Mouse (Mus musculus) heart, postnatal 4 days (tissue): ENCODE measurements around the gene Rai1. TPM values are rescaled to one million over a fixed set of nuclear protein-coding genes. Genes with fewer than 3 reads are reported as not detected.

ENCODE experiments used
- DNase-seq: peaks from one replicate; pipeline ENCODE4 v3.0.0; 2021
- microRNA-seq, 2 experiments: library from miRNA; unstranded; fragments of <30 nt; microRNA quantifications; one replicate each; pipeline ENCODE4 v1.2.0; 2021 to 2022
- total RNA-seq, 2 experiments: library from RNA; stranded (reverse); gene quantifications; 2 replicates each; pipeline ENCODE4 v1.2.3; 2021

Rai1 gene
- total RNA-seq, 2 experiments from 2014 or later, result 50.6 to 58.0 TPM

GRCm38 (mm10) chr11:60221425-60221824 lies 116.6 kb downstream of the Rai1 start:
- no peak for DNase-seq

GRCm38 (mm10) chr11:60222085-60222468 lies 117.3 kb downstream of the Rai1 start:
- DNase-seq, result no peak

GRCm38 (mm10) chr11:60222469-60223236 lies 117.8 kb downstream of the Rai1 start, which contains the start of gene Srebf1:
Srebf1 (minus strand) TSS chr11:60222581.
- DNase-seq, result peak; percentile 90

- peak; percentile 60 for DNase-seq
Observed at GRCm38 (mm10) chr11:60224676-60225075, 119.9 kb downstream of the Rai1 start.

- no peak for DNase-seq
Observed at GRCm38 (mm10) chr11:60225874-60226273, 121.1 kb downstream of the Rai1 start.

GRCm38 (mm10) chr11:60228525-60228924 lies 123.7 kb downstream of the Rai1 start:
- no peak for DNase-seq

- no peak for DNase-seq
Observed at GRCm38 (mm10) chr11:60229821-60230220, 125.0 kb downstream of the Rai1 start.

GRCm38 (mm10) chr11:60230512-60230911 lies 125.7 kb downstream of the Rai1 start:
- DNase-seq, result no peak

- DNase-seq, result no peak
Observed at GRCm38 (mm10) chr11:60231326-60231725, 126.5 kb downstream of the Rai1 start.

- no peak for DNase-seq
Observed at GRCm38 (mm10) chr11:60231951-60232350, 127.1 kb downstream of the Rai1 start.

GRCm38 (mm10) chr11:60232441-60233058 lies 127.7 kb downstream of the Rai1 start:
- no peak for DNase-seq

- DNase-seq, result peak; percentile 51
Observed at GRCm38 (mm10) chr11:60233235-60233634, 128.4 kb downstream of the Rai1 start.

GRCm38 (mm10) chr11:60235351-60235750 lies 130.5 kb downstream of the Rai1 start:
- no peak for DNase-seq

GRCm38 (mm10) chr11:60240509-60240908 lies 135.7 kb downstream of the Rai1 start:
- DNase-seq, result no peak

GRCm38 (mm10) chr11:60244503-60245143 lies 139.8 kb downstream of the Rai1 start:
- DNase-seq, result no peak

- no peak for DNase-seq
Observed at GRCm38 (mm10) chr11:60246077-60246476, 141.3 kb downstream of the Rai1 start.

GRCm38 (mm10) chr11:60247753-60248550 lies 143.1 kb downstream of the Rai1 start:
- DNase-seq, result no peak

Small RNA genes within 50 kb of the gene (microRNA-seq; reads per million reads assigned to microRNA genes)
- gene Mir6921 (0.20 to 0.69 reads per million in 2 experiments), gene Mir6922 (0 to 0.61 reads per million in 2 experiments)

Other genes starting within 250 kb of the Rai1 start
- gene Med9, start 156.8 kb upstream of the Rai1 start, total RNA-seq, result 10 to 100 TPM; 27.5 to 30.2 TPM
- gene Rasd1, start 140.1 kb upstream of the Rai1 start, total RNA-seq, result 1 to 10 TPM; 4.0 to 4.4 TPM
- gene Pemt, start 58.5 kb upstream of the Rai1 start, total RNA-seq, result 1 to 10 TPM; 2.3 to 2.9 TPM
- 10 to 100 TPM; 35.8 to 50.8 TPM for gene Srebf1, start 117.6 kb downstream of the Rai1 start, total RNA-seq
- 10 to 100 TPM; 83.2 to 85.0 TPM for gene Tom1l2, start 247.9 kb downstream of the Rai1 start, total RNA-seq
- 1 to 10 TPM; 1.8 to 2.4 TPM for gene Drc3, start 248.3 kb downstream of the Rai1 start, total RNA-seq